Mouse (Mus musculus) heart, adult 8-10 months (tissue): ENCODE measurements around the gene Ublcp1. TPM values are rescaled to one million over a fixed set of nuclear protein-coding genes. Genes with fewer than 3 reads are reported as not detected.

Experiments used
- DNase-seq: peaks from one replicate; pipeline ENCODE4 v3.0.0; 2022; ENCODE audit warnings: low spot score
- microRNA-seq: library from miRNA; unstranded; fragments of <30 nt; microRNA quantifications from one replicate; pipeline ENCODE4 v1.2.0, GENCODE M21; 2022
- total RNA-seq, 4 experiments: library from RNA; stranded (reverse); gene quantifications; 2 replicates each; pipeline ENCODE4 v1.2.4; 2022

Ublcp1 gene
- total RNA-seq, 4 experiments from 2014 or later = 33.2 to 40.9 (median 39.4) TPM

- no peak for DNase-seq
These were observed 47.8 kb downstream of the Ublcp1 start for GRCm38 (mm10) chr11:44422337-44423111.

GRCm38 (mm10) chr11:44417403-44417802, 52.9 kb downstream of the Ublcp1 start:
- no peak for DNase-seq

GRCm38 (mm10) chr11:44414605-44415004, 55.7 kb downstream of the Ublcp1 start:
- DNase-seq = no peak

- no peak for DNase-seq
These were observed 56.9 kb downstream of the Ublcp1 start for GRCm38 (mm10) chr11:44413371-44413770.

- no peak for DNase-seq
These were observed 58.0 kb downstream of the Ublcp1 start for GRCm38 (mm10) chr11:44412276-44412675.

- DNase-seq = no peak
These were observed 59.9 kb downstream of the Ublcp1 start for GRCm38 (mm10) chr11:44410413-44410812.

- DNase-seq = no peak
These were observed 61.7 kb downstream of the Ublcp1 start for GRCm38 (mm10) chr11:44408626-44409025.

- DNase-seq = no peak
These were observed 63.8 kb downstream of the Ublcp1 start for GRCm38 (mm10) chr11:44406457-44406856.

- DNase-seq = no peak
These were observed 64.3 kb downstream of the Ublcp1 start for GRCm38 (mm10) chr11:44405961-44406360.

GRCm38 (mm10) chr11:44405113-44405512, 65.2 kb downstream of the Ublcp1 start:
- DNase-seq = no peak

Small RNAs within 50 kb of the gene (microRNA-seq; reads per million reads assigned to microRNA genes)
- not detected for gene Gm22121

Other genes with a start within 250 kb of the Ublcp1 start
- not detected for gene Il12b, start 70.4 kb downstream of the Ublcp1 start, total RNA-seq
- gene Rnf145, start 48.5 kb upstream of the Ublcp1 start, total RNA-seq = 10 to 100 TPM; 11.0 to 21.4 (median 13.7) TPM
- gene Ebf1, start 146.8 kb upstream of the Ublcp1 start, total RNA-seq = 10 to 100 TPM; 10.5 to 15.1 (median 11.7) TPM